Mouse (Mus musculus): ENCODE results near the gene Cacnb4. TPM values are rescaled to one million over a fixed set of nuclear protein-coding genes. Genes with fewer than 3 reads are reported as not detected.
A peak's percentile ranks its signal among the peaks of the same experiment; 100 is the strongest.

Gene Cacnb4
- polyA plus RNA-seq, 1 experiment from 2014 or later: 0.30 TPM

DNA sequence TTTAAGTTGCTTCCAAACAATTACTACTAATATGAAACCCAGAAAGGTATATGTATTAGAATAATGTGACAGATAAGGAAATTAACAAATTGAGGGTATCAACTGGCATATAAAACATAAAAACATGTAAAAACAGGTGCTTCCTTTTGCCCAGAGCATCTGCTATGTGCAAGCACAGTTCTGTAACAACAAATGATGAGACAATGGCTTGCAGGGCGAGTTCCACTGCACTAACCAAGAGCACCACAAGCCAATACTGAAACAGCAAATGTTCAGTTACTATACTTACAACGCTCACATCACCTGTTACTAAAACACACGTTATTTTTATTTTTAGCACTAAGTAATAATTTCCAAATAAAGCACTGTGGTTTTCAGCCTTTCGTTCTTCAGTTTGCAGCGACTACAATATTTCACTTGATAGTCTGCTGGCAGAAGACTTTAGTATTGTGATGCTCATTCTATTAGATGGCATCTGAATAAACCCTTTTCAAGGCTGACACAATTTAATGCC is 264.1 kb downstream of the Cacnb4 start:
- Histone ChIP-seq H3K4me2 (no peak overlapping the region), H3K4me1 (ENCODE audit: control insufficient read depth, insufficient read depth, low read length) (no peaks in the 10 kb centered on the region), H3K9me3 (replicated peaks; ENCODE audit: control insufficient read depth, low read length) (peaks cover 19% of the 10 kb centered on the region), H3K27ac (ENCODE audit: low read depth, low read length) (no peak overlapping the region), H3K36me3 (ENCODE audit: control insufficient read depth, insufficient read depth, low read length) (peaks cover 45% of the 10 kb centered on the region), H3K9ac (ENCODE audit: low read depth, low read length) (no peak overlapping the region), H3K4me3 (ENCODE audit: low read depth, low read length) (no peak overlapping the region), H3K27me3 (ENCODE audit: control insufficient read depth, insufficient read depth, low read length) (no peaks in the 10 kb centered on the region)
- ATAC-seq (replicated peaks; ENCODE audit: insufficient number of reproducible peaks, low FRiP score, low TSS enrichment): no peak
- WGBS (ENCODE audit: insufficient replicate concordance): 92% methylated on average over 5 of the region's 5 CpGs

DNA sequence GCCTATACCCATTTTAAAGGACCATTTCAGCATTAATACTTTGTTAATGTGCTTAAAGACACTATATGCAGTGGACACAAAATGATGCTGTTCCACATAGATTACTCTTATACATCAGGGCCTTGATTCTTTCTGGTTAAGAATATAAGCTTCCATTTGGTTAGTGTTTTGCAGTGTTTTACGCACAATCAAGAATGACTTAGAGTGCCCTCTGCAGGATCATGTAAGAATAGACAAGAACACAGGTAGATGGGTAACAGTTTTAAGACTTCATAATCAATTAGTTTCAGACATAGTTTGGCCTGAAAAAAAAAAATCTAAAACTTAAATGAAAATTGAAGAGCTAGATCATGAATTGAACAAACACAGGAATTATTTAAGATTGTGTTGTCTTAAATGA is 270.2 kb downstream of the Cacnb4 start:
- Histone ChIP-seq H3K9me3 (replicated peaks; ENCODE audit: control insufficient read depth, low read length) (peaks cover 19% of the 10 kb centered on the region), H3K27ac (ENCODE audit: low read depth, low read length) (no peak overlapping the region), H3K4me2 (no peak overlapping the region), H3K27me3 (ENCODE audit: control insufficient read depth, insufficient read depth, low read length) (no peaks in the 10 kb centered on the region), H3K36me3 (ENCODE audit: control insufficient read depth, insufficient read depth, low read length) (peaks cover 37% of the 10 kb centered on the region), H3K9ac (ENCODE audit: low read depth, low read length) (no peak overlapping the region), H3K4me1 (ENCODE audit: control insufficient read depth, insufficient read depth, low read length) (no peaks in the 10 kb centered on the region), H3K4me3 (ENCODE audit: low read depth, low read length) (no peak overlapping the region)
- ATAC-seq (replicated peaks; ENCODE audit: insufficient number of reproducible peaks, low FRiP score, low TSS enrichment): no peak
- 84% methylated on average over 1 of the region's 1 CpGs for WGBS (ENCODE audit: insufficient replicate concordance)

DNA sequence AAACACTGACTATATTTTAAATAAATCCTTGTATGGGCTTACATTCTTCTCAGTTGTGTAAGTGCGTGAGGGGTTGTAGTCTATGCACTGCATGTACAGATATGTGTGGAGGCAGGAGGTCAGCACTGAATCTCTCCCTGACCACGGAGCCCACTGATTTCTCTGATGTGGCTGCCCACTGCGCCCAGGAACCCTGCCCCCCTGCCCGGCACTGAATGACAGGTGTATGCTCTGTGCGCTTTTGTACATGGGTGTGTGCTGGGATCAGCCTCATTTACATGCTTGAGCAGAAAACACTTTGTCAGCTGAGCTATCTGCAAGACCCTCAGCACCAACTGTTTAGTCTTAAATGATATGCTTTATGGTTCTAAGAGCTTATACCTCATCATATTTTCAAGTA is 271.4 kb downstream of the Cacnb4 start:
- Histone ChIP-seq H3K9ac (ENCODE audit: low read depth, low read length) (no peak overlapping the region), H3K36me3 (ENCODE audit: control insufficient read depth, insufficient read depth, low read length) (peaks cover 26% of the 10 kb centered on the region), H3K4me2 (no peak overlapping the region), H3K4me1 (ENCODE audit: control insufficient read depth, insufficient read depth, low read length) (no peaks in the 10 kb centered on the region), H3K27ac (ENCODE audit: low read depth, low read length) (no peak overlapping the region), H3K9me3 (replicated peaks; ENCODE audit: control insufficient read depth, low read length) (peaks cover 7% of the 10 kb centered on the region), H3K27me3 (ENCODE audit: control insufficient read depth, insufficient read depth, low read length) (no peaks in the 10 kb centered on the region), H3K4me3 (ENCODE audit: low read depth, low read length) (no peak overlapping the region)
- no peak for ATAC-seq (replicated peaks; ENCODE audit: insufficient number of reproducible peaks, low FRiP score, low TSS enrichment)
- WGBS (ENCODE audit: insufficient replicate concordance): 86% methylated on average over 5 of the region's 5 CpGs

GRCm38 (mm10) chr2:52394529-52394928 is 282.1 kb downstream of the Cacnb4 start:
- no peaks in the 10 kb centered on the region for H3K36me3 ChIP-seq (ENCODE audit: control insufficient read depth, insufficient read depth, low read length)
- no peaks in the 10 kb centered on the region for H3K4me1 ChIP-seq (ENCODE audit: control insufficient read depth, insufficient read depth, low read length)
- no peak for ATAC-seq (replicated peaks; ENCODE audit: insufficient number of reproducible peaks, low FRiP score, low TSS enrichment)
- no peak overlapping the region for H3K27ac ChIP-seq (ENCODE audit: low read depth, low read length)
- no peak overlapping the region for H3K4me3 ChIP-seq (ENCODE audit: low read depth, low read length)
- WGBS (ENCODE audit: insufficient replicate concordance): 83% methylated on average over 5 of the region's 5 CpGs
- H3K9me3 ChIP-seq (replicated peaks; ENCODE audit: control insufficient read depth, low read length): no peaks in the 10 kb centered on the region
- no peak overlapping the region for H3K4me2 ChIP-seq
- no peak overlapping the region for H3K9ac ChIP-seq (ENCODE audit: low read depth, low read length)
- H3K27me3 ChIP-seq (ENCODE audit: control insufficient read depth, insufficient read depth, low read length): no peaks in the 10 kb centered on the region

GRCm38 (mm10) chr2:52390415-52390975 is 286.1 kb downstream of the Cacnb4 start:
- Histone ChIP-seq H3K4me1 (ENCODE audit: control insufficient read depth, insufficient read depth, low read length) (peaks cover 10% of the 10 kb centered on the region), H3K9ac (ENCODE audit: low read depth, low read length) (no peak overlapping the region), H3K36me3 (ENCODE audit: control insufficient read depth, insufficient read depth, low read length) (no peaks in the 10 kb centered on the region), H3K9me3 (replicated peaks; ENCODE audit: control insufficient read depth, low read length) (no peaks in the 10 kb centered on the region), H3K4me3 (ENCODE audit: low read depth, low read length) (no peak overlapping the region), H3K27me3 (ENCODE audit: control insufficient read depth, insufficient read depth, low read length) (no peaks in the 10 kb centered on the region), H3K4me2 (no peak overlapping the region), H3K27ac (ENCODE audit: low read depth, low read length) (no peak overlapping the region)
- WGBS (ENCODE audit: insufficient replicate concordance): 42% methylated on average over 2 of the region's 2 CpGs
- no peak for ATAC-seq (replicated peaks; ENCODE audit: insufficient number of reproducible peaks, low FRiP score, low TSS enrichment)

- ATAC-seq (replicated peaks; ENCODE audit: insufficient number of reproducible peaks, low FRiP score, low TSS enrichment): no peak
- Histone ChIP-seq H3K36me3 (ENCODE audit: control insufficient read depth, insufficient read depth, low read length) (no peaks in the 10 kb centered on the region), H3K9me3 (replicated peaks; ENCODE audit: control insufficient read depth, low read length) (no peaks in the 10 kb centered on the region), H3K4me2 (no peak overlapping the region), H3K9ac (ENCODE audit: low read depth, low read length) (no peak overlapping the region), H3K4me3 (ENCODE audit: low read depth, low read length) (no peak overlapping the region), H3K27me3 (ENCODE audit: control insufficient read depth, insufficient read depth, low read length) (no peaks in the 10 kb centered on the region), H3K27ac (ENCODE audit: low read depth, low read length) (no peak overlapping the region), H3K4me1 (ENCODE audit: control insufficient read depth, insufficient read depth, low read length) (peaks cover 10% of the 10 kb centered on the region)
- 77% methylated on average over 3 of the region's 3 CpGs for WGBS (ENCODE audit: insufficient replicate concordance)
These were observed 286.7 kb downstream of the Cacnb4 start for GRCm38 (mm10) chr2:52389975-52390374.

- H3K27me3 ChIP-seq (ENCODE audit: control insufficient read depth, insufficient read depth, low read length): no peaks in the 10 kb centered on the region
- peaks cover 10% of the 10 kb centered on the region for H3K4me1 ChIP-seq (ENCODE audit: control insufficient read depth, insufficient read depth, low read length)
- no peak for ATAC-seq (replicated peaks; ENCODE audit: insufficient number of reproducible peaks, low FRiP score, low TSS enrichment)
- H3K27ac ChIP-seq (ENCODE audit: low read depth, low read length): no peak overlapping the region
- H3K4me2 ChIP-seq: no peak overlapping the region
- no peak overlapping the region for H3K9ac ChIP-seq (ENCODE audit: low read depth, low read length)
- no peaks in the 10 kb centered on the region for H3K9me3 ChIP-seq (replicated peaks; ENCODE audit: control insufficient read depth, low read length)
- 49% methylated on average over 6 of the region's 6 CpGs for WGBS (ENCODE audit: insufficient replicate concordance)
- no peaks in the 10 kb centered on the region for H3K36me3 ChIP-seq (ENCODE audit: control insufficient read depth, insufficient read depth, low read length)
- H3K4me3 ChIP-seq (ENCODE audit: low read depth, low read length): no peak overlapping the region
These were observed 290.2 kb downstream of the Cacnb4 start for GRCm38 (mm10) chr2:52386451-52386850.

GRCm38 (mm10) chr2:52386037-52386436 is 290.6 kb downstream of the Cacnb4 start:
- ATAC-seq (replicated peaks; ENCODE audit: insufficient number of reproducible peaks, low FRiP score, low TSS enrichment): no peak
- Histone ChIP-seq H3K27ac (ENCODE audit: low read depth, low read length) (no peak overlapping the region; the same call in 1 of the 2 replicates), H3K9ac (ENCODE audit: low read depth, low read length) (no peak overlapping the region), H3K9me3 (replicated peaks; ENCODE audit: control insufficient read depth, low read length) (no peaks in the 10 kb centered on the region), H3K4me1 (ENCODE audit: control insufficient read depth, insufficient read depth, low read length) (peaks cover 10% of the 10 kb centered on the region), H3K4me2 (0 out of 2 replicates have a peak overlapping the region, but pooled peaks have one; percentile 15), H3K36me3 (ENCODE audit: control insufficient read depth, insufficient read depth, low read length) (no peaks in the 10 kb centered on the region), H3K27me3 (ENCODE audit: control insufficient read depth, insufficient read depth, low read length) (no peaks in the 10 kb centered on the region), H3K4me3 (ENCODE audit: low read depth, low read length) (no peak overlapping the region)
- 41% methylated on average over 7 of the region's 7 CpGs for WGBS (ENCODE audit: insufficient replicate concordance)

GRCm38 (mm10) chr2:52378848-52379261 is 297.8 kb downstream of the Cacnb4 start:
- ATAC-seq (replicated peaks; ENCODE audit: insufficient number of reproducible peaks, low FRiP score, low TSS enrichment): no peak

More at GRCm38 (mm10) chr2:52378848-52379261, 297.8 kb downstream of the Cacnb4 start:
- H3K9me3 ChIP-seq (replicated peaks; ENCODE audit: control insufficient read depth, low read length): no peaks in the 10 kb centered on the region
- H3K4me1 ChIP-seq (ENCODE audit: control insufficient read depth, insufficient read depth, low read length): no peaks in the 10 kb centered on the region
- 49% methylated on average over 10 of the region's 10 CpGs for WGBS (ENCODE audit: insufficient replicate concordance)
- no peaks in the 10 kb centered on the region for H3K27me3 ChIP-seq (ENCODE audit: control insufficient read depth, insufficient read depth, low read length)
- H3K27ac ChIP-seq (ENCODE audit: low read depth, low read length): no peak overlapping the region
- H3K4me2 ChIP-seq: peak overlapping the region; percentile 27
- no peaks in the 10 kb centered on the region for H3K36me3 ChIP-seq (ENCODE audit: control insufficient read depth, insufficient read depth, low read length)
- H3K4me3 ChIP-seq (ENCODE audit: low read depth, low read length): no peak overlapping the region
- no peak overlapping the region for H3K9ac ChIP-seq (ENCODE audit: low read depth, low read length)
